Mouse (Mus musculus): Measurements from ENCODE around the gene Ankzf1. TPM values are rescaled to one million over a fixed set of nuclear protein-coding genes. Genes with fewer than 3 reads are reported as not detected.

Gene Ankzf1
- polyA plus RNA-seq, 1 experiment from 2014 or later = 28.5 TPM

GRCm38 (mm10) chr1:75236117-75237050 lies 44.4 kb downstream of the Ankzf1 start, which contains the start of gene Dnajb2:
TSS of gene Dnajb2 (plus strand) at chr1:75236406.
- in situ Hi-C loops (cut with MboI; ENCODE audit: low pct_unique_long_range_greater_than_20kb) = no loop called here
- ATAC-seq (peak; percentile 89), DNase-seq (ENCODE audit: low read depth, low spot score) (no peak)
- no peaks in the 10 kb centered on the region for H3K27me3 ChIP-seq
- CTCF ChIA-PET = interaction anchor here (0.9 to 2.3 kb wide), 4 partner anchors 10 to 20 kb away, joined by 3 to 9 read pairs (median 6); no protein-coding TSS in a partner anchor
- no peak for TF ChIP-seq CTCF (IDR thresholded peaks at IDR 0.05)
- POLR2A ChIA-PET = interaction anchor here (1.1 to 2.9 kb wide), 6 partner anchors 10 to 26 kb away, joined by 3 to 13 read pairs (median 6); partner anchors contain the start of genes Glb1l, Stk16 and Tuba4a

- ChIA-PET CTCF (no interaction called here), POLR2A (no interaction called here)
- TF ChIP-seq CTCF (IDR thresholded peaks at IDR 0.05) = no peak
- no peaks in the 10 kb centered on the region for H3K27me3 ChIP-seq
- DNase-seq (ENCODE audit: low read depth, low spot score) (no peak), ATAC-seq (no peak)
- in situ Hi-C loops (cut with MboI; ENCODE audit: low pct_unique_long_range_greater_than_20kb) = no loop called here
Observed at GRCm38 (mm10) chr1:75239591-75239990, 47.6 kb downstream of the Ankzf1 start.

GRCm38 (mm10) chr1:75243411-75243810 lies 51.5 kb downstream of the Ankzf1 start:
- no peak for DNase-seq (ENCODE audit: low read depth, low spot score)

GRCm38 (mm10) chr1:75244175-75244826 lies 52.4 kb downstream of the Ankzf1 start:
- POLR2A ChIA-PET = no interaction called here
- DNase-seq (ENCODE audit: low read depth, low spot score) = no peak
- no peak for TF ChIP-seq CTCF (IDR thresholded peaks at IDR 0.05)
- CTCF ChIA-PET = interaction anchor here (1.0 to 1.4 kb wide), 2 partner anchors 10 kb away, joined by 3 read pairs; no protein-coding TSS in a partner anchor
- no peaks in the 10 kb centered on the region for H3K27me3 ChIP-seq
- in situ Hi-C loops (cut with MboI; ENCODE audit: low pct_unique_long_range_greater_than_20kb) = no loop called here
- no peak for ATAC-seq

More at GRCm38 (mm10) chr1:75243411-75243810, 51.5 kb downstream of the Ankzf1 start:
- POLR2A ChIA-PET = no interaction called here
- no peak for ATAC-seq
- H3K27me3 ChIP-seq = no peaks in the 10 kb centered on the region
- TF ChIP-seq CTCF (IDR thresholded peaks at IDR 0.05) = no peak
- CTCF ChIA-PET = interaction anchor here (1.0 to 1.6 kb wide), 3 partner anchors 8 to 10 kb away, joined by 3 to 9 read pairs (median 3); no protein-coding TSS in a partner anchor
- in situ Hi-C loops (cut with MboI; ENCODE audit: low pct_unique_long_range_greater_than_20kb) = no loop called here

- POLR2A ChIA-PET = no interaction called here
- DNase-seq (ENCODE audit: low read depth, low spot score) = no peak
- in situ Hi-C loops (cut with MboI; ENCODE audit: low pct_unique_long_range_greater_than_20kb) = no loop called here
- CTCF ChIA-PET = no interaction called here
- ATAC-seq = no peak
- TF ChIP-seq CTCF (IDR thresholded peaks at IDR 0.05) = no peak
- no peaks in the 10 kb centered on the region for H3K27me3 ChIP-seq
Observed at GRCm38 (mm10) chr1:75244836-75245235, 52.9 kb downstream of the Ankzf1 start.

- ChIA-PET POLR2A (interaction anchor here (1.5 to 2.0 kb wide), 2 partner anchors 11 kb away, joined by 5 to 11 read pairs; partner anchors contain the start of gene Dnajb2), CTCF (no interaction called here)
- H3K27me3 ChIP-seq = no peaks in the 10 kb centered on the region
- no peak for TF ChIP-seq CTCF (IDR thresholded peaks at IDR 0.05)
- ATAC-seq (no peak), DNase-seq (ENCODE audit: low read depth, low spot score) (no peak)
- in situ Hi-C loops (cut with MboI; ENCODE audit: low pct_unique_long_range_greater_than_20kb) = no loop called here
Observed at GRCm38 (mm10) chr1:75247071-75247930, 55.4 kb downstream of the Ankzf1 start.

- POLR2A ChIA-PET = interaction anchor here (0.6 to 2.0 kb wide), 2 partner anchors 12 to 37 kb away, joined by 3 to 11 read pairs; partner anchors contain the start of genes Dnajb2, Glb1l and Stk16
Observed at GRCm38 (mm10) chr1:75248041-75248772, 56.3 kb downstream of the Ankzf1 start.

More at GRCm38 (mm10) chr1:75248041-75248772, 56.3 kb downstream of the Ankzf1 start:
- peak; percentile 57 for DNase-seq (ENCODE audit: low read depth, low spot score)
- no peaks in the 10 kb centered on the region for H3K27me3 ChIP-seq
- CTCF ChIA-PET = interaction anchor here (1.0 to 1.2 kb wide), 2 partner anchors 14 to 34 kb away, joined by 3 to 4 read pairs; no protein-coding TSS in a partner anchor
- in situ Hi-C loops (cut with MboI; ENCODE audit: low pct_unique_long_range_greater_than_20kb) = no loop called here
- no peak for TF ChIP-seq CTCF (IDR thresholded peaks at IDR 0.05)
- peak; percentile 73 for ATAC-seq

Other genes with a start within 250 kb of the Ankzf1 start
- gene Ihh, start 240.5 kb upstream of the Ankzf1 start, polyA plus RNA-seq (2021) = 0.13 TPM
- gene Nhej1, start 67.0 kb upstream of the Ankzf1 start, polyA plus RNA-seq (2021) = 7.0 TPM
- gene Slc23a3, start 58.3 kb upstream of the Ankzf1 start, polyA plus RNA-seq (2021) = 0.12 TPM
- 64.4 TPM for gene Cnppd1, start 49.4 kb upstream of the Ankzf1 start, polyA plus RNA-seq (2021)
- gene Retreg2, start 49.4 kb upstream of the Ankzf1 start, polyA plus RNA-seq (2021) = 107 TPM
- gene Zfand2b, start 23.5 kb upstream of the Ankzf1 start, polyA plus RNA-seq (2021) = 27.0 TPM
- gene Abcb6, start 11.8 kb upstream of the Ankzf1 start, polyA plus RNA-seq (2021) = 25.9 TPM
- gene Atg9a, start within 50 bp of the Ankzf1 start, polyA plus RNA-seq (2021) = 33.2 TPM
- 30.9 TPM for gene Glb1l, start 18.7 kb downstream of the Ankzf1 start, polyA plus RNA-seq (2021)
- gene Stk16, start 18.7 kb downstream of the Ankzf1 start, polyA plus RNA-seq (2021) = 181 TPM
- 200 TPM for gene Tuba4a, start 27.7 kb downstream of the Ankzf1 start, polyA plus RNA-seq (2021)
- gene A630095N17Rik, start 40.0 kb downstream of the Ankzf1 start, polyA plus RNA-seq (2021) = 0.15 TPM
- gene Dnajb2, start 44.3 kb downstream of the Ankzf1 start, polyA plus RNA-seq (2021) = 54.1 TPM
- gene Ptprn, start 72.4 kb downstream of the Ankzf1 start, polyA plus RNA-seq (2021) = 0.33 TPM
- not detected for gene Resp18, start 86.3 kb downstream of the Ankzf1 start, polyA plus RNA-seq (2021)
- gene Dnpep, start 125.8 kb downstream of the Ankzf1 start, polyA plus RNA-seq (2021) = 151 TPM
- gene Des, start 168.2 kb downstream of the Ankzf1 start, polyA plus RNA-seq (2021) = 0.23 TPM
- 73.0 TPM for gene Speg, start 183.1 kb downstream of the Ankzf1 start, polyA plus RNA-seq (2021)
- gene Gmppa, start 243.8 kb downstream of the Ankzf1 start, polyA plus RNA-seq (2021) = 76.8 TPM

Data from Patski (cell line).